Mouse (Mus musculus): ENCODE data around the gene Cdc37l1. TPM values are rescaled to one million over a fixed set of nuclear protein-coding genes. Genes with fewer than 3 reads are reported as not detected.

The Cdc37l1 gene
- 70.1 TPM for total RNA-seq (2023)

DNA sequence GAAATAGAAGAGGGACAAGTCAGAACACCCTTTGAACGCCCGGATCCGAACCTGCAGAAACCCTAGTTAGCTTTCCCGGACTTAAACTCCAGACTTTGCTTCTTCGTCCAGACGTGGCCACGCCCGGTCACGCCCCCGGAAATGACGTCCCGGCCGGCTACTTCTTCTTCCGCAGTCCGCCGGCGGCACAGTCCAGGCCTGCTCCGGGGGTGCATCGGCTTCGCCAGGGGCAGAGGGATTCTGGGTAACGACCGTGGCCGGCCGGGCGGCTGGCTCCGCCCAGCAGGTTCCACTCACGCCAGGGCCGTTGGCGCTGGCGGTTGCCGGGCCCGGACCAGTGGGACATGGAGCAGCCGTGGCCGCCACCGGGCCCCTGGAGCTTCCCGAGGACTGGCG lies at the start of gene Cdc37l1:
Gene Cdc37l1, plus strand, starts transcription at position 159 of the 396 bp plus-strand sequence.

DNA sequence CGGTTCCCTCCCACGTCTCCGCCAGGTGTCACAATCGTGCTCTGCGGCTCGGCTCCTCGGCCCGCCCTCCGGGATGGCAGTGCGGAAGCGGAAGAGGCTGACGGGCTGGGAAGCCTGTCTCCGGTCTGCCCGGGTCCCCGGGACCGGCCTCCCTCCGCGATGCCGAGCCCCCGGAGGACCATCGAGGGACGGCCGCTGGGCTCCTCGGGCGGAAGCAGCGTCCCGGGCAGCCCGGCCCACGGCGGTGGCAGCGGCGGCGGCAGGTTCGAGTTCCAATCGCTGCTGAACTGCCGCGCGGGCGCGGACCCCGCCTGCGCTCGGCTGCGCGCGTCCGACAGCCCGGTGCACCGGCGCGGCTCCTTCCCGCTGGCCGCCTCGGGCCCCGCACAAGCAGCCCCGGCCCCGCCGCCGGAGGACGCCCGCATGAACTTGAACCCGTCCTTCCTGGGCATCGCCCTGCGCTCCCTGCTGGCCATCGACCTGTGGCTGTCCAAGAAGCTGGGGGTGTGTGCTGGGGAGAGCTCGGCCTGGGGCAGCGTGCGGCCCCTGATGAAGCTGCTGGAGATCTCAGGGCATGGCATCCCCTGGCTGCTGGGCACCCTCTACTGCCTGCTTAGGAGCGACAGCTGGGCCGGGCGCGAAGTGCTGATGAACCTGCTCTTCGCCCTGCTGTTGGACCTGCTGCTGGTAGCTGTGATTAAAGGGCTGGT lies 26.2 kb upstream of the Cdc37l1 start, which contains the start of gene Plpp6:
Gene Plpp6, plus strand, starts transcription at position 112 of the 710 bp plus-strand sequence.

DNA sequence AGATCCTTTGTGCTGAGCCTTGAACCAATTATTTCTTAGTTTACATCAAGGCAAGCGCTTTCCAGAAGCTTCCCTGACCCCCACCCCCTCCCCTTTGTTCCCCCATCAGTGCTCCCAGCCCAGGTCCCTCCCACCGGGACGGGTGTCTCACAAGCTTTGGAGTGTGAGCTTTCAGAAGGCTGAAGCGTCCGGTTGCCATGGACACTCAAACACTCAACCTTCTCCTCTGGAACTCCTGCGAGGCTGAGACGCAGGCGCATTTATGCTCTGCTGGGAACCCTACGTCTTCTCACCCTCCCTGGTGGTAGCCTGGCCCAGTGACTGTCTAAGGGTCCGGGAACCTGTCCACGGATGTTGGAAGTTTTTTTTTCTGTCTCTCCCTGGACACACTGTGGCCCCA lies 22.5 kb upstream of the Cdc37l1 start, which contains the start of gene 4430402I18Rik:
Gene 4430402I18Rik, minus strand, starts transcription at position 149 of the 400 bp plus-strand sequence.

DNA sequence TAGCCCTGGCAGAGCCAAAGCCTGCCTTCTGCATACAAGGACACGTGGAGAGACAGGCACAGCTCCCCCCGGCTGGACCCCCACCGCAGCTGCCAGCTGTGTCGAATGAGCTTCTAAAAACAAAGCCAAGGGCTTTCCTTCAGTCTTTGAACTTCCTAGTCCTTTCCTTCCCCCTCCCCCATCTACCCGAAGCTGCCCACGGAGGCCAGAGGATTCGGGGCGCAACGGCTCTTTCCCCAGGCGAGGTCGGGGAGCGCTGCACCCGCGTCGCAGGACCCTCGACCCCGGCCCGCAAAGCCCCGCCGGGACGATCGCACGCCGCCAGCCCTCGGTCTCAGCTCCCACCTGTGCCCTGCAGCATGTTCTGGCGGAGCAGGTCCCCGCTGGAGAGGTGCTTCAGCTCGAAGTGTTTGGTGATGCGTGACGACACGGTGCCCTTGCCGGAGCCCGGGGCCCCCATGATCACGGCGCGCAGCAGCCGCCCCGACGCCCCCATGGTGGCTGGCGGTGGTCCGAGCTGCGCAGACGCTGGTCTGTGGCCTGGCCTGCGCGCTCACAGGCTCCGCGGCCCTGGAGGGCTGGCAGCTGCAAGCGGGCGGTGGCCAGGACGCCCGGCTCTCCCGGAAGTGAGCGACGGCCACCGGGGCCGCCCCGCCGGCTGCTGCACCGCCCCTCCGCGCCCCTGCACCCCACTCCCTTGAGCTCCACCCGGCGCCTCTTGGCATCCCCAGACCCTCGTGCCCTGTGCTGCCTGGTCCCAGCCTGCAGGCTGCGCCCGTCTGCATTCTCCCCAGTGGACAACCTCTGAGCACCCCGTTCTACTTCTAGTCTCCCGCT lies 57.4 kb downstream of the Cdc37l1 start, which contains the start of gene Ak3:
Gene Ak3, minus strand, starts transcription at position 628 of the 837 bp plus-strand sequence.

Other genes starting within 250 kb of the Cdc37l1 start
- not detected for gene Slc1a1, start 155.3 kb upstream of the Cdc37l1 start, total RNA-seq (2023)
- gene Plpp6, start 26.4 kb upstream of the Cdc37l1 start, total RNA-seq (2023): 13.4 TPM
- gene 4430402I18Rik, start 22.6 kb upstream of the Cdc37l1 start, total RNA-seq (2023): 0.29 TPM
- gene Ak3, start 57.6 kb downstream of the Cdc37l1 start, total RNA-seq (2023): 13.6 TPM
- gene Rcl1, start 111.0 kb downstream of the Cdc37l1 start, total RNA-seq (2023): 25.9 TPM